Mouse (Mus musculus): ENCODE measurements around the gene Psmc5. TPM values are rescaled to one million over a fixed set of nuclear protein-coding genes. Genes with fewer than 3 reads are reported as not detected.

Gene Psmc5
- polyA plus RNA-seq, 1 experiment from 2014 or later: 257 TPM

DNA sequence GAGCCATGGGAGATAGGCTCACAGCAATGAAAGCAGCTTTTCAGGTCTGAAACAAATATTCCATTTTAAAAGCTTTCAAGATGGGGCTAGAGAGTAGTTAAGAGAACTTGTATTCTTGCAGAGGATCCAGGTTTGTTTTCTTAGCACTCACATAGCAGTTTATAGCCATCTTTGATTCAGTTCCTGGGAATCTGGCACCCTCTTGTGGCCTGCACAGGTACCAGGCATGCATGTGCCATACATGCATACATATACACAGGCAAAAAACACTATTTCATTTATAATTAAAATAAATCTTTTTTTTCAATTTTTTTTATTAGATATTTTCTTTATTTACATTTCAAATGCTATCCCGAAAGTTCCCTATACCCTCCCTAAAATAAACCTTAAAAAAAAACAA, 9.1 kb upstream of the Psmc5 start:
- H3K4me3 ChIP-seq (replicated peaks; ENCODE audit: low read length): no peak overlapping the region

DNA sequence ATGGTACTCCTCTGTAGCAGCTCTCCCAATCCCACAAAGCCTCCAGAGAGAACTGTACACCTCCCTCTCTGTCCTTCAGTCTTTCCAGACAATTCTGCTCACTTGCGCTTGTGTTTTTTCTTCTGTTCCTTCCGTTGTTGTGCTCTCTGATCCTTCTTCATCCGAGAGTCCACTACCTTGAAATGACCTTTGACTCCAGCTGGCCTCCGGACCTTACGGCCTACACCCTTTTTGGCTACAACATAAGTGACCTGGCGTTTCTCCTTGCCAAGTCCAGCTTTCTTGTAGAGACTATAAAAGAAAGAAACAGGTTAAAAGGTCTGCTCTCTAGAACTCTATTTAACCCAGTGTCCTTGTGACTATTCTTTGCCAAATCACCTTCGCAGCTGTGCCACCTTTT, 6.6 kb upstream of the Psmc5 start:
- ATAC-seq (ENCODE audit: insufficient read depth, low FRiP score): no peak
- 84% methylated on average over 7 of the region's 7 CpGs for WGBS
- no peak overlapping the region for H3K9ac ChIP-seq (ENCODE audit: low read length)

More for the DNA sequence above, 9.1 kb upstream of the Psmc5 start:
- Histone ChIP-seq H3K36me3 (ENCODE audit: control insufficient read depth, insufficient read depth, low read length) (peaks cover 67% of the 10 kb centered on the region), H3K27me3 (ENCODE audit: control insufficient read depth, insufficient read depth, low read length) (no peaks in the 10 kb centered on the region), H3K4me1 (ENCODE audit: control insufficient read depth, insufficient read depth, low read length) (no peaks in the 10 kb centered on the region), H3K27ac (ENCODE audit: low read length) (no peak overlapping the region), H3K4me2 (ENCODE audit: low read depth, low read length) (no peak overlapping the region), H3K9ac (ENCODE audit: low read length) (no peak overlapping the region), H3K9me3 (replicated peaks; ENCODE audit: control insufficient read depth, low read length) (no peaks in the 10 kb centered on the region)
- ATAC-seq (ENCODE audit: insufficient read depth, low FRiP score): no peak
- WGBS: 92% methylated on average over 1 of the region's 1 CpGs

DNA sequence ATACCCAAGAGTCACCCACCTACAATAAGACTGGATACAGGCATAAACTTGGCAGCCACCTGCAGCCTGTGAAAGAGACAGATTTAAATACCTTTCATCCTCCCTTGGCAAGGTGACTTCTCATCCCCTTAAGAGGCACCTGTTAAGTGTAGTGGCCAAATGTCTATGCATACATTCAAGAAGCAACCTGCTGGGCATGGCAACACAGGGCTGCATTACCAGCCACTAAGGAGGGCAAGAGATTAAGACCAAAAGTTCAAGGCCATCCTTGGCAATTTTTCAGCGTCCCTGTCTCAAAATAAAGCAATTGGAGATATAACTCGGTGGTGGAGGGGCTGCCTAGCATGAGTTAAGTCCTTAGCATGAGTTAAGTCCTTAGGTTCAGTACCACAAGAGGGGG, 1.2 kb upstream of the Psmc5 start:
- Histone ChIP-seq H3K4me2 (ENCODE audit: low read depth, low read length) (peak overlapping the region; percentile 90), H3K4me3 (replicated peaks; ENCODE audit: low read length) (peak overlapping the region; percentile 73), H3K4me1 (ENCODE audit: control insufficient read depth, insufficient read depth, low read length) (peaks cover 21% of the 10 kb centered on the region), H3K27me3 (ENCODE audit: control insufficient read depth, insufficient read depth, low read length) (no peaks in the 10 kb centered on the region), H3K27ac (ENCODE audit: low read length) (peak overlapping the region; percentile 55), H3K9me3 (replicated peaks; ENCODE audit: control insufficient read depth, low read length) (no peaks in the 10 kb centered on the region), H3K9ac (ENCODE audit: low read length) (peak overlapping the region; percentile 88), H3K36me3 (ENCODE audit: control insufficient read depth, insufficient read depth, low read length) (peaks cover 19% of the 10 kb centered on the region; the same call in 1 of the 2 replicates)
- 16% methylated on average over 2 of the region's 2 CpGs for WGBS
- no peak for ATAC-seq (ENCODE audit: insufficient read depth, low FRiP score)

More for the DNA sequence above, 6.6 kb upstream of the Psmc5 start:
- H3K4me1 ChIP-seq (ENCODE audit: control insufficient read depth, insufficient read depth, low read length): no peaks in the 10 kb centered on the region
- H3K36me3 ChIP-seq (ENCODE audit: control insufficient read depth, insufficient read depth, low read length): peaks cover 58% of the 10 kb centered on the region
- H3K4me2 ChIP-seq (ENCODE audit: low read depth, low read length): no peak overlapping the region
- H3K4me3 ChIP-seq (replicated peaks; ENCODE audit: low read length): no peak overlapping the region
- H3K9me3 ChIP-seq (replicated peaks; ENCODE audit: control insufficient read depth, low read length): no peaks in the 10 kb centered on the region
- no peaks in the 10 kb centered on the region for H3K27me3 ChIP-seq (ENCODE audit: control insufficient read depth, insufficient read depth, low read length)
- H3K27ac ChIP-seq (ENCODE audit: low read length): no peak overlapping the region

DNA sequence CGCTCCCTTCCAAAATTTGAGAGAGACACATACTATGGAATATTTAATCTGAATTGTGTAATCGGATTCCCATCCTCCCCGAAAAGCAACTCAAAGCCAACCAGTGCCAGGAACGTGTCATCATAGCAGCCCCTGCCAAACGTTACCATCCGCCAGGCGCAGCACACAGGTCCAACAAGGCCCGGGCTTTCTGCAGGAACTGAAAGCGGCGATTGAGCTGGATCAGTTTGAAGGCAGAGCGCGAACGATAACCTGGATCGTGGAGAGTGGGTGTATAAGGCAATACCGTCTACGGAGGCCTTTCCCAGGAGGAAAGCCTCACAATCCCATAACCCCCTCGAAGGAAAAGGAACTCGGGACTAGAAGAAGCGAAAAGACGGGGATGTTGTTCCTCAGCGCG, 780 bp upstream of the Psmc5 start:
- H3K4me1 ChIP-seq (ENCODE audit: control insufficient read depth, insufficient read depth, low read length): peaks cover 21% of the 10 kb centered on the region
- H3K36me3 ChIP-seq (ENCODE audit: control insufficient read depth, insufficient read depth, low read length): peaks cover 16% of the 10 kb centered on the region; the same call in 1 of the 2 replicates
- peak overlapping the region; percentile 88 for H3K9ac ChIP-seq (ENCODE audit: low read length)
- H3K4me3 ChIP-seq (replicated peaks; ENCODE audit: low read length): peak overlapping the region; percentile 73
- ATAC-seq (ENCODE audit: insufficient read depth, low FRiP score): no peak
- H3K27me3 ChIP-seq (ENCODE audit: control insufficient read depth, insufficient read depth, low read length): no peaks in the 10 kb centered on the region
- no peaks in the 10 kb centered on the region for H3K9me3 ChIP-seq (replicated peaks; ENCODE audit: control insufficient read depth, low read length)
- 2% methylated on average over 22 of the region's 22 CpGs for WGBS
- H3K4me2 ChIP-seq (ENCODE audit: low read depth, low read length): peak overlapping the region; percentile 90
- peak overlapping the region; percentile 55 for H3K27ac ChIP-seq (ENCODE audit: low read length)

DNA sequence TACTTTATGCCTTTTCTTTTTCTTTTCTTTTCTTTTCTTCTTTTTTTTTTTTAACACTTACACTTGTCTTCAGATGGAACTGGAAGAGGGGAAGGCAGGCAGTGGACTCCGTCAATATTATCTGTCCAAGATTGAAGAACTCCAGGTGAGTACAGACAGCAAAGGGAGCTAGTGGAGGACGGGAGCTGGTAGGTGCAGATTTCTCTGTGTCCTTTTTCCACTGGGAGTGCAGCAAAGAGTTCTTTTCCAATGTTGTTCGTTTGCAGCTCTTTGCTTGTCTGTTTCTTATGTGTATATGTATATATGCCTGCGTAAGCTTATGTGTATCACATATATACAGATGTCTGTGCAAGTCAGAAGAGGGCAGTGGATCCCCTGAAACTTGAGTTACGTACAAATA, 821 bp downstream of the Psmc5 start:
- ATAC-seq (ENCODE audit: insufficient read depth, low FRiP score): no peak
- Histone ChIP-seq H3K9ac (ENCODE audit: low read length) (peak overlapping the region; percentile 88), H3K9me3 (replicated peaks; ENCODE audit: control insufficient read depth, low read length) (no peaks in the 10 kb centered on the region), H3K36me3 (ENCODE audit: control insufficient read depth, insufficient read depth, low read length) (peaks cover 20% of the 10 kb centered on the region; the same call in 1 of the 2 replicates), H3K27ac (ENCODE audit: low read length) (no peak overlapping the region), H3K4me1 (ENCODE audit: control insufficient read depth, insufficient read depth, low read length) (peaks cover 21% of the 10 kb centered on the region), H3K4me3 (replicated peaks; ENCODE audit: low read length) (peak overlapping the region; percentile 73), H3K4me2 (ENCODE audit: low read depth, low read length) (peak overlapping the region; percentile 90), H3K27me3 (ENCODE audit: control insufficient read depth, insufficient read depth, low read length) (no peaks in the 10 kb centered on the region)
- 55% methylated on average over 5 of the region's 5 CpGs for WGBS

DNA sequence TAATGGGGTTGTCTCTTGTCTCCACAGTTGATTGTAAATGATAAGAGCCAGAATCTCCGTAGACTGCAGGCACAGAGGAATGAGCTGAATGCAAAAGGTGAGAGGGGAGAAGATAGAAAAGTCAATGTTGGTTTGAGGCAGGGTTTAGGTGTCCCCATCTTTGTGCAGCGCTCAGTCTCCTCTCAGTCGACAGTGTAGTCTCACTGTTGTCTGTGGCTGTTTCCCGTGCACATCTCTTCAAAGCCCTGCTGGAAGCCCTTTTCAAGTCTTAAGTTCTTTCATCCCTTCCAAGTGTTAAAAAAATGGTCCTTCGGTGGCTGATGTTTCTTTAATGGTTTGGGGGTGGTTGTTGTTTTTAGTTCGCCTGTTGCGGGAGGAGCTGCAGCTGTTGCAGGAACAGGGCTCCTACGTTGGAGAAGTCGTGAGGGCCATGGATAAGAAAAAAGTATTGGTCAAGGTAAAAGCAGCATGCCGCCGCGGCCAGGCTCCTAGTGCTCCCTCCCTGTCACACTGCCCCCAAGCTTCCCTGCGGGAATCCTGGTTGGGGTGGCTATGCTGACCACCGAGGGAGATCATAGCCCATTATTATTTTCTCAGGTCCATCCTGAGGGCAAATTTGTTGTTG, 5.0 kb downstream of the Psmc5 start:
- WGBS: 72% methylated on average over 14 of the region's 14 CpGs
- Histone ChIP-seq H3K9ac (ENCODE audit: low read length) (no peak overlapping the region), H3K36me3 (ENCODE audit: control insufficient read depth, insufficient read depth, low read length) (peaks cover 53% of the 10 kb centered on the region), H3K9me3 (replicated peaks; ENCODE audit: control insufficient read depth, low read length) (no peaks in the 10 kb centered on the region), H3K4me3 (replicated peaks; ENCODE audit: low read length) (no peak overlapping the region), H3K27ac (ENCODE audit: low read length) (no peak overlapping the region), H3K4me2 (ENCODE audit: low read depth, low read length) (no peak overlapping the region), H3K4me1 (ENCODE audit: control insufficient read depth, insufficient read depth, low read length) (peaks cover 18% of the 10 kb centered on the region), H3K27me3 (ENCODE audit: control insufficient read depth, insufficient read depth, low read length) (no peaks in the 10 kb centered on the region)
- ATAC-seq (ENCODE audit: insufficient read depth, low FRiP score): no peak

DNA sequence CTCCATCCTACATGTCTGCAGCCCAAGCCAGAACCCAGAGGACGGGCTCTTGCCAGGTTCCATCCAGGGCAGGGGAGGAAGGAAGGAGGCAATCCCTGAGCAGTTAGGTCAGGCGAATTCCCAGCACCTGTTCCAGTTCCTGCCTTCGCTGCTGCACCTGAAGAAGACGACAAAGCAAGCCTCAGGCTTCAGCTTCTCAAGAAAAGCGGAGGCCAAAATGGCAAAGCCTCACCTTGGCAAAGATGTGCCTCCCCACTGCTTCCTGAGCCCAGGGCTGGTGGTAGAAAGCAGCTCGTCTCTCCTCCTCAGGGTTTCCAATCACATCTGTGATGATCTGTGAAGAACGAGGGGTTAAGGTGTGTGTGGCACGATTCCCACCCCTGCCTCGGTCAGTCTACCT, 8.0 kb downstream of the Psmc5 start:
- no peak for ATAC-seq (ENCODE audit: insufficient read depth, low FRiP score)
- Histone ChIP-seq H3K4me3 (replicated peaks; ENCODE audit: low read length) (no peak overlapping the region), H3K9ac (ENCODE audit: low read length) (no peak overlapping the region), H3K4me2 (ENCODE audit: low read depth, low read length) (no peak overlapping the region), H3K9me3 (replicated peaks; ENCODE audit: control insufficient read depth, low read length) (no peaks in the 10 kb centered on the region), H3K36me3 (ENCODE audit: control insufficient read depth, insufficient read depth, low read length) (peaks cover 58% of the 10 kb centered on the region), H3K27me3 (ENCODE audit: control insufficient read depth, insufficient read depth, low read length) (no peaks in the 10 kb centered on the region), H3K4me1 (ENCODE audit: control insufficient read depth, insufficient read depth, low read length) (peaks cover 25% of the 10 kb centered on the region), H3K27ac (ENCODE audit: low read length) (no peak overlapping the region)
- 86% methylated on average over 9 of the region's 9 CpGs for WGBS

DNA sequence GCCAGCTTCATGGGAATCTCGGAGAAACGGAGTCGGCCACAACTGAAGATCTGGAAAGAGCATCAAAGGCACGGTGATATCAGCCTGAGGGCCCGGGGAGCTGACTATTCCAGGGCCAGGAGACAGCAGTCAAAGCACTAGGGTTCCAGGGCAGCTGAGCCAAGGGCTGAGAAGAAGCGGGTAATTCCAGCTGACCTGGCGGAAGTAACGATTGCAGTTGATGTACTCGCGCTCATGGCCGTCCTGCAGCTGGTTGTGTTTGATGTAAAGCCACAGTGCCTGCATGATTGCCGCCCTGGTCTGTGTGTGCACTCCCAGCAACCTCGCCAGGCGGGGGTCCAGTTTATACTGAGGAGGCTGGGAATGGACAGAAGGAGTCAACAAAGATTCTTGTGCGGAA, 9.0 kb downstream of the Psmc5 start:
- H3K9ac ChIP-seq (ENCODE audit: low read length): no peak overlapping the region
- ATAC-seq (ENCODE audit: insufficient read depth, low FRiP score): no peak
- H3K4me3 ChIP-seq (replicated peaks; ENCODE audit: low read length): no peak overlapping the region
- no peaks in the 10 kb centered on the region for H3K9me3 ChIP-seq (replicated peaks; ENCODE audit: control insufficient read depth, low read length)
- peaks cover 58% of the 10 kb centered on the region for H3K36me3 ChIP-seq (ENCODE audit: control insufficient read depth, insufficient read depth, low read length)
- no peaks in the 10 kb centered on the region for H3K27me3 ChIP-seq (ENCODE audit: control insufficient read depth, insufficient read depth, low read length)
- WGBS: 88% methylated on average over 15 of the region's 15 CpGs
- no peak overlapping the region for H3K27ac ChIP-seq (ENCODE audit: low read length)
- no peak overlapping the region for H3K4me2 ChIP-seq (ENCODE audit: low read depth, low read length)
- H3K4me1 ChIP-seq (ENCODE audit: control insufficient read depth, insufficient read depth, low read length): peaks cover 33% of the 10 kb centered on the region

DNA sequence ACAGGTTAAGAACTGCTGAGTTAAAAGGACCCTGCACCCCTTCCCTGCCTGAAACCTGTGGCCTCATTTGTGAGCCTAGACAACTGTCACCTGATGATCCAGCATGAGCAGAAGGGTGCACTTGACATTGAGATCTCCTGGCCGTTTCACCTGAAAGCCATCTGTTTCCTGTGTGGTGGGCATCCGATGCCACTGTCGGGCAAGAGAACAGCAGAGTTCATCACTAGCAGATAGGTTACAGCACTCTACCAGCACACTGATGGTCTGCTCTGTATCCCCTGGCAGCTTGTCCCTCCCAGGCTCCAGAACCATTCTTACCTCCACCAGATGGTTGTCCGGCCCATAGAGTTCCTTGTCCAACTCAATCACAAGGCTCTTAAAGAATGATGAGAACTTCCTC, 9.6 kb downstream of the Psmc5 start:
- Histone ChIP-seq H3K4me1 (ENCODE audit: control insufficient read depth, insufficient read depth, low read length) (peaks cover 39% of the 10 kb centered on the region), H3K27ac (ENCODE audit: low read length) (no peak overlapping the region), H3K4me2 (ENCODE audit: low read depth, low read length) (no peak overlapping the region), H3K9ac (ENCODE audit: low read length) (no peak overlapping the region), H3K36me3 (ENCODE audit: control insufficient read depth, insufficient read depth, low read length) (peaks cover 56% of the 10 kb centered on the region), H3K9me3 (replicated peaks; ENCODE audit: control insufficient read depth, low read length) (no peaks in the 10 kb centered on the region), H3K27me3 (ENCODE audit: control insufficient read depth, insufficient read depth, low read length) (no peaks in the 10 kb centered on the region), H3K4me3 (replicated peaks; ENCODE audit: low read length) (no peak overlapping the region)
- ATAC-seq (ENCODE audit: insufficient read depth, low FRiP score): no peak
- 90% methylated on average over 4 of the region's 4 CpGs for WGBS
